ENCODE assay signal across 18 mouse cellular contexts in the genomic region with DNA sequence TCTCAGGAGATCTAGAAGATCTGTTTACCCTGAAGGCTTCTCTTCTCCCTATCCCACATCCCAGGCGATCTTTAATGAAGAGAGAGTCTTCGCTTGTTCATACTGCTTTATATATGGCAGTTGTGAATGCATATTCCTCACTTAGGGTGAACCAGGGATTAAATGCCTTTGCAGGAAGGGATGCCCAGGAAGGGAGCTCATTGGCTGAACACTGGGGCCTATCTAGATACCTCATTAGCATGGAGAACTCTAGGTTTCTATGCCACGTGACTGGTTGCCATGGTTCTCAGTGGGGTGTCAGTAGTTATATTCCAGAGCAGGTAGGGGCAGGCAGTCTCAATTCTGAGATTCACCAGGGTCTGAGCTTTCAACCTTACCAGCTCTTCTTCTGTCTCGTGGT. TPM values are rescaled to one million over a fixed set of nuclear protein-coding genes. Genes with fewer than 3 reads are reported as not detected.
DNase-seq lines count a peak whose midpoint lies in the region; ATAC-seq lines count a peak whose summit lies in the region.
"Had no signal": no experiment of that assay in that cellular context is flagged by ENCODE, and none has a peak within 500 bp of the region (broad histone marks: within the 10 kb centered on the region; RNA-seq: fewer than 3 reads in every experiment).

No protein-coding gene starts in this region.

- no peaks in the 10 kb centered on the region for H3K27me3 ChIP-seq in neural tube, embryonic 12.5 days (replicated peaks)
- no peaks in the 10 kb centered on the region for H3K27me3 ChIP-seq in neural tube, embryonic 15.5 days (replicated peaks)
- H3K27me3 ChIP-seq in hindbrain, embryonic 12.5 days: no peaks in the 10 kb centered on the region; the same call in 1 of the 2 replicates
- no peaks in the 10 kb centered on the region; the same call in 1 of the 2 replicates for H3K27me3 ChIP-seq in midbrain, embryonic 14.5 days (ENCODE audit: control insufficient read depth, insufficient read depth, low read length)
- H3K27me3 ChIP-seq: stomach, embryonic 15.5 days had no signal

- WGBS in neural tube, embryonic 12.5 days: 57% methylated on average over 4 of the region's 4 CpGs
- 56% methylated on average over 4 of the region's 4 CpGs for WGBS in neural tube, embryonic 15.5 days
- WGBS in hindbrain, embryonic 12.5 days: 69% methylated on average over 4 of the region's 4 CpGs
- 61% methylated on average over 4 of the region's 4 CpGs for WGBS in midbrain, embryonic 14.5 days

- H3K9ac ChIP-seq in neural tube, embryonic 12.5 days: no peak overlapping the region
- H3K9ac ChIP-seq in neural tube, embryonic 15.5 days (replicated peaks): no peak overlapping the region
- H3K9ac ChIP-seq in hindbrain, embryonic 12.5 days: no peak overlapping the region
- H3K9ac ChIP-seq in midbrain, embryonic 14.5 days (replicated peaks; ENCODE audit: low read length): no peak overlapping the region
- H3K9ac ChIP-seq: stomach, embryonic 15.5 days had no signal

- peak; percentile 54 for DNase-seq in midbrain, embryonic 14.5 days
- no peak for DNase-seq in left cerebral cortex, adult 8-10 months (ENCODE audit: low spot score in 2 of 2)
- DNase-seq in gastrocnemius, postnatal 14 days: no peak
- DNase-seq in adipocyte (ENCODE audit: low spot score): no peak
- DNase-seq: adrenal gland, postnatal 36 days; cerebellum, adult 8-10 months; heart, adult 2 months; heart, postnatal 10 days; kidney, adult 9 months; lung, adult 2 months; lung, postnatal 4 days; spleen, adult 18-20 months; thymus, adult 2 months had no signal

- 0 out of 2 replicates have a peak overlapping the region, but pooled peaks have one; percentile 43 for H3K4me2 ChIP-seq in neural tube, embryonic 12.5 days (replicated peaks)
- H3K4me2 ChIP-seq in neural tube, embryonic 15.5 days: no peak overlapping the region
- no peak overlapping the region; the same call in 1 of the 2 replicates for H3K4me2 ChIP-seq in hindbrain, embryonic 12.5 days (replicated peaks)
- H3K4me2 ChIP-seq in midbrain, embryonic 14.5 days (ENCODE audit: low read length): no peak overlapping the region
- H3K4me2 ChIP-seq: liver, embryonic 11.5 days; stomach, embryonic 15.5 days had no signal

- H3K4me1 ChIP-seq in neural tube, embryonic 12.5 days: peaks cover 62% of the 10 kb centered on the region
- H3K4me1 ChIP-seq in neural tube, embryonic 15.5 days: peaks cover 34% of the 10 kb centered on the region
- peaks cover 51% of the 10 kb centered on the region for H3K4me1 ChIP-seq in hindbrain, embryonic 12.5 days
- H3K4me1 ChIP-seq in midbrain, embryonic 14.5 days (ENCODE audit: control insufficient read depth, insufficient read depth, low read length): peaks cover 34% of the 10 kb centered on the region
- H3K4me1 ChIP-seq: stomach, embryonic 15.5 days had no signal

- no peaks in the 10 kb centered on the region for H3K9me3 ChIP-seq in neural tube, embryonic 12.5 days
- no peaks in the 10 kb centered on the region for H3K9me3 ChIP-seq in neural tube, embryonic 15.5 days (replicated peaks)
- no peaks in the 10 kb centered on the region for H3K9me3 ChIP-seq in hindbrain, embryonic 12.5 days (replicated peaks)
- H3K9me3 ChIP-seq in midbrain, embryonic 14.5 days (ENCODE audit: control insufficient read depth, low read length): no peaks in the 10 kb centered on the region
- H3K9me3 ChIP-seq: stomach, embryonic 15.5 days had no signal

- H3K36me3 ChIP-seq in neural tube, embryonic 12.5 days: peaks cover 10% of the 10 kb centered on the region
- H3K36me3 ChIP-seq in neural tube, embryonic 15.5 days: no peaks in the 10 kb centered on the region
- H3K36me3 ChIP-seq in hindbrain, embryonic 12.5 days: peaks cover 10% of the 10 kb centered on the region; the same call in 1 of the 2 replicates
- peaks cover 4% of the 10 kb centered on the region; the same call in 1 of the 2 replicates for H3K36me3 ChIP-seq in midbrain, embryonic 14.5 days (ENCODE audit: control insufficient read depth, insufficient read depth, low read length)

- intact Hi-C loops in gastrocnemius, postnatal 14 days (cut with DNase I; ENCODE audit: low total_unique reads): no loop called here

- H3K4me3 ChIP-seq in neural tube, embryonic 12.5 days: no peak overlapping the region
- no peak overlapping the region for H3K4me3 ChIP-seq in neural tube, embryonic 15.5 days (replicated peaks)
- no peak overlapping the region for H3K4me3 ChIP-seq in hindbrain, embryonic 12.5 days
- H3K4me3 ChIP-seq in midbrain, embryonic 14.5 days (replicated peaks; ENCODE audit: low read depth, low read length): no peak overlapping the region
- H3K4me3 ChIP-seq: heart, adult 2 months; stomach, embryonic 15.5 days had no signal

- ATAC-seq in neural tube, embryonic 12.5 days (ENCODE audit: low FRiP score, low read depth): no peak
- ATAC-seq in neural tube, embryonic 15.5 days (ENCODE audit: low FRiP score): no peak
- no peak for ATAC-seq in hindbrain, embryonic 12.5 days (ENCODE audit: low FRiP score)
- no peak for ATAC-seq in midbrain, embryonic 14.5 days (ENCODE audit: low FRiP score, low TSS enrichment)

- no peak overlapping the region for H3K27ac ChIP-seq in neural tube, embryonic 12.5 days
- no peak overlapping the region for H3K27ac ChIP-seq in neural tube, embryonic 15.5 days (replicated peaks)
- H3K27ac ChIP-seq in hindbrain, embryonic 12.5 days: peak overlapping the region; percentile 71; the same call in 1 of the 2 replicates
- no peak overlapping the region; the same call in 1 of the 2 replicates for H3K27ac ChIP-seq in midbrain, embryonic 14.5 days (replicated peaks; ENCODE audit: low read depth, low read length)
- H3K27ac ChIP-seq: heart, adult 2 months; stomach, embryonic 15.5 days had no signal

RNA-seq across cellular contexts. Expression of a gene that starts 17.1 kb away (rescaled TPM):
- 34.0 and 38.0 TPM in 2 replicates for polyA plus RNA-seq in neural tube, embryonic 12.5 days (2016; fragmentation: Nextera tagmentation; extraction: Ambion mirVana)
- polyA plus RNA-seq in neural tube, embryonic 15.5 days (2015; fragmentation: Nextera tagmentation; extraction: Ambion mirVana): 7.5 and 7.7 TPM in 2 replicates
- 26.9 and 27.6 TPM in 2 replicates for polyA plus RNA-seq in hindbrain, embryonic 12.5 days (2016; fragmentation: Nextera tagmentation; extraction: Ambion mirVana)
- 12.8 and 13.6 TPM in 2 replicates for polyA plus RNA-seq in midbrain, embryonic 14.5 days (2014; fragmentation: Nextera tagmentation; extraction: Ambion mirVana)
- total RNA-seq in left cerebral cortex, adult 8-10 months (2022): 1 to 10 TPM; 5.8 to 9.9 (median 7.0) TPM
- total RNA-seq in gastrocnemius, postnatal 14 days (2021): 10 to 100 TPM; 14.1 to 16.2 TPM
